Mouse (Mus musculus): ENCODE measurements around the gene Kbtbd13.

DNA sequence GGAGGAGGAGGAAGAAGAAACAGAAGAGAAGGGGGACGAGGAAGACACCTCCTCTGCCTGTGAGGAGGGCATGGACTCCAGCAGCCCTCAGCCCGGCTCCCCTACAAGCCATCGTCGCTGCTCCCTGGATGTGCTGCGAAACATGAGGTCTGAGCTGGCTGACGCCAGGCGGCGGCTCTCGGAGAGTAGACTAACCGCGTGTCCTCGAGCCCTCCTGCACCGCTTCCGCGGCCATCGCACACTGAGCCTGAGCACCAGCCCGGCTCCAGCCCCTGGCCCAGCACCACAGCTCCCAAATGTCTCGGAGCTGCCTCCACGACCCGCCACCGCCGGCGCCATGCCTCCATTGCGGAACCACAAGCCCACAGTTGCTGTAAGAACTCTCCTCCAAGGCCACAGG, 19.7 kb downstream of the Kbtbd13 start:
- TF ChIP-seq CTCF (IDR thresholded peaks at IDR 0.05; ENCODE audit: low read depth, low read length), result no peak
- TF ChIP-seq POLR2A (IDR thresholded peaks at IDR 0.05; ENCODE audit: borderline replicate concordance, low read depth, low read length), result no peak

All from bone marrow macrophage, adult 2 months (primary cell).